Mouse (Mus musculus) layer of hippocampus, adult 8-10 months (tissue): ENCODE measurements around the gene Nmrk2. TPM values are rescaled to one million over a fixed set of nuclear protein-coding genes. Genes with fewer than 3 reads are reported as not detected.
"Not testable (repeated sequence)": the region's sequence is repeated elsewhere in the genome, so short reads cannot be mapped to it uniquely, and the experiment has no call there.

Source experiments
- DNase-seq, 2 experiments: peaks; one replicate each; pipeline ENCODE4 v3.0.0; 2022; ENCODE audit warnings: low spot score in 2 of 2
- total RNA-seq, 4 experiments: library from RNA; stranded (reverse); gene quantifications; 2 replicates each; pipeline ENCODE4 v1.2.4; 2022

The Nmrk2 gene
- under 1 TPM in 1 of 4 experiments, not detected in 3; 0.57 TPM for total RNA-seq

GRCm38 (mm10) chr10:81201807-81202758 is at the start of gene Nmrk2:
Gene Nmrk2, minus strand, starts transcription at chr10:81202051.
- DNase-seq = no peak

GRCm38 (mm10) chr10:81249442-81249841 is 47.6 kb upstream of the Nmrk2 start:
- no peak for DNase-seq

GRCm38 (mm10) chr10:81247804-81248203 is 46.0 kb upstream of the Nmrk2 start:
- no peak for DNase-seq

- DNase-seq = no peak
These were observed 43.3 kb upstream of the Nmrk2 start for GRCm38 (mm10) chr10:81245166-81245565.

GRCm38 (mm10) chr10:81244595-81244994 is 42.7 kb upstream of the Nmrk2 start:
- DNase-seq = peak in 1 of 2 experiments; percentile 72

DNA sequence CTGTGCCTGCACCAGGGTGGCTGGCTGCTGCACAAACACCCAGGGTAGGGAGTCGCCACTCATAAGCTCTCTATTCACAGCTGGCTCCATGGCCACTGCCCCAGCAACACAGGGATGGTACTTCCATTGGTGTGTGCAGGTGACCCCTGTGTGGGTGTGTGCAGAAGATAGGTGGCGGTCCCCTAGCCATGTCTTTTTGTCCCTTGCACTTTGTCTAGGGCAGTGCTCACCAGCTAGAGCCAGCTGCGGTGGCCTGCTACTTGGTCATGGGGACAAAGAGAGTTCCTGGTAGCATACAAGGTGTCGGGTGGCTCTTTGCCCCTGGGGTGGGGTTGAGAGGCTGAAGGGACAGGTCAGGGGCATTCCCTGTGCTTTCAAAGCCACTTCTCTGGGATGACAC is 42.3 kb upstream of the Nmrk2 start:
- DNase-seq = no peak

- DNase-seq = no peak
These were observed 40.2 kb upstream of the Nmrk2 start for GRCm38 (mm10) chr10:81242021-81242420.

- peak in 1 of 2 experiments; percentile 76 for DNase-seq
These were observed 39.0 kb upstream of the Nmrk2 start for GRCm38 (mm10) chr10:81240876-81241275.

- no peak for DNase-seq
These were observed 36.8 kb upstream of the Nmrk2 start for GRCm38 (mm10) chr10:81238618-81239017.

- DNase-seq = no peak
These were observed 34.8 kb upstream of the Nmrk2 start for GRCm38 (mm10) chr10:81236471-81237268.

GRCm38 (mm10) chr10:81234206-81234605 is 32.4 kb upstream of the Nmrk2 start:
- DNase-seq = no peak

DNA sequence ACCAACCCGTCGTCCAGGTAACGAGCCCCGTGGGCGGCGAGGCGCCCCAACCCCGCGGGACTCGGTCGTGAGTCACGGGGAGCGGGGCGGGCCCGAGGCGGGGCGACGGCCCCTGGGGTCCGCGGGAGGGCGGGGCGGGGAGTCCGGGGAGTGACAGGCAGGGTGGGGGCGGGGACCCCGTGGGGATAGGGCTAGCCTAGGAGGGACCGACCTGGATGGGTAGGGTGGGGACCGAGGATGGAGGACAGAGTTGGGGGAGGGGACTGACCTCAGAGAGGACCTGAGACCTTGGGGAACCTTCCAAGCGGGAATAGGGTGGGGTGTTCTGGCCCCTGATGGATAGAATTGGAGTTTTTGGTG is 31.4 kb upstream of the Nmrk2 start:
- DNase-seq = no peak

GRCm38 (mm10) chr10:81232580-81233225 is 30.9 kb upstream of the Nmrk2 start, which contains the start of gene Zfr2:
Gene Zfr2, plus strand, starts transcription at chr10:81233155.
- DNase-seq = peak; percentile 89 to 92

GRCm38 (mm10) chr10:81231436-81231835 is 29.6 kb upstream of the Nmrk2 start:
- DNase-seq = no peak

DNA sequence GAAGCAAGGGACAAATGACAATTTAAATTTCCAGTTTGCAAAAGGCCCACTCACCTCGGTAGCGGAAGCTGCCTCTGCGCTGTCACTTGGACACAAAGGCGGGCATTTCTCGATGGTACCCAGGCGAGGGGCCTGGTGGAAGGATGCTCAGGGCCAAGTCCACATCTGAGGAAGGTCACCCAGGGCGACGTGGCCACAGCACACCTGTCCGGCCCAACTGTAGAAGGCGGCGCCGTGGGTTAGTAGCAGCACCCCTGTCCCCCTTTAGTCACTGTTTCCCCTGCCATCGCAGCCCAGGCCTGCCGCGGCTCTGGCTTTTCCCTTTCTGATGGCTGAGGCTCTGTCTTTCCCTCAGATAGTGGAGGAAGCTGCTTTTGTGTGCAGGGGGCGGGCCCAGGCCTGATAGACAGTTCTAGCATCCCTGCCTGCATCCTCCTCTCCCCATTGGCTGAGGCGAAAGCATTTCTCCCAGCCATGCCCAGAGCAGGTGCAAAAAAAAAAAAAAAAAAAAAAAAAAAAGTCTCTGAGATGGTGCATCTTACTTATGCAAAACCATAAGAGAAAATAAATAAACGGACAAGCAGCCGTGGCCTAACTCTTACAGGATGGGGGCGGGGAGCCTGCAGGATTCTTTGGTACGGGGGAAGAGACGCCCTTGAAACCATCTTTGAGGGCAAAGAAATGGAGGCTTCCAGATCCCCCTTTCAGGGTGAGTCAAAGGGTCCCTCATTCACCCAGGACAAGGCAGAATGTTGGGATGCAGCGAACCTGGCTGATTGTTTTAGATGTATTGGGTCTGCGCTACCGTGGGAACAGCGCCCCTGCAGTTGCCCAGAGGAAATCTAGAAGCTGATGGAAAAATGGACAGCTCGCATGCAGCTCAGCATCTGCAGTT is 28.8 kb upstream of the Nmrk2 start, which contains the start of gene Atcay:
Gene Atcay, minus strand, starts transcription at position 396 of the 895 bp plus-strand sequence.
- peak; percentile 80 to 82 for DNase-seq

GRCm38 (mm10) chr10:81229735-81230437 is 28.0 kb upstream of the Nmrk2 start:
- no peak for DNase-seq

DNA sequence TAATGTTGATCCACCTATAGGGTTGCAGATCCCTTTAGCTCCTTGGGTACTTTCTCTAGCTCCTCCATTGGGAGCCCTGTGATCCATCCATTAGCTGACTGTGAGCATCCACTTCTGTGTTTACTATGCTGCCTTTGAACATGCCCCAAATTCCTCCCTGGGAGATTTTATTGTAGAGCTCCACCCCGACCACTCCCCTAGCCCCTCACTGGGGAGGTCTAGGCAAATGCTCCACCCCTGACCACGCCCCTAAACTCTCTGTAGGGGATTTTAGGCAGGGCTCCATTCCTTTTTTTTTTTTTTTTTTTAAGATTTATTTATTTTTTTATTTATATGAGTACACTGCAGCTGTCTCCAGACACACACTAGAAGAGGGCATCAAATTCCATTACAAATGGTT is 21.9 kb upstream of the Nmrk2 start:
- not testable (repeated sequence) for DNase-seq

- no peak for DNase-seq
These were observed 19.7 kb upstream of the Nmrk2 start for GRCm38 (mm10) chr10:81221402-81222015.

DNA sequence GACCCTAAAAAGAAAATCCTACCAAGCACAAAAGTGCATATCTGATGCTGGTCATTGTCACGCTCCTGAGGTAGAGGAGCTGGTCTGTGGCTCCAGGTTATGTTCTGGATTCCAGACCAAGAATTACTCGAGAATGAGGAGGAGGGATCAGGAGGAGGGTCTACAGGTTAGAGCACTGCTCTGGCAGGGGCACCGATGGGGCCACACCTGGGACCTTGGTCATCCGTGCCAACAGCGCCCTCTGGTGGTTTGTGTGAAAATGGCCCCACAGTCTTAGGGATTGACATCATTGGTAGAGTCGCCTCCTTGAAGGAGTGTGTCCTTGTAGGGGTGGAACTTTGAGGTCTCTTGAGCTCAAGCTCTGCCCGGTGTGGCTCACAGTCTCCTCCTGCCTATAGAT is 16.1 kb upstream of the Nmrk2 start:
- no peak for DNase-seq
